Mouse (Mus musculus) brain, embryonic 14.5 days (tissue): ENCODE results near the gene Cd5l. TPM values are rescaled to one million over a fixed set of nuclear protein-coding genes. Genes with fewer than 3 reads are reported as not detected.

Source experiments
- DNase-seq: peaks from one replicate; pipeline ENCODE4 v3.0.0-alpha.2; 2011; ENCODE audit warnings: low read depth
- CTCF ChIP-seq: fragments of 200-500 bp; IDR thresholded peaks from 2 replicates; pipeline ENCODE4 v1.5.1; 2012; ENCODE audit warnings: inconsistent platforms, mild to moderate bottlenecking, moderate library complexity, borderline replicate concordance; ENCODE audit not compliant: insufficient read depth, insufficient read length; ENCODE audit errors: extremely low read depth
- POLR2A ChIP-seq: fragments of 200-500 bp; IDR thresholded peaks from 2 replicates; pipeline ENCODE4 v1.6.1; 2012; ENCODE audit warnings: mild to moderate bottlenecking, inconsistent platforms, borderline replicate concordance; ENCODE audit not compliant: poor library complexity, insufficient read depth, insufficient read length, severe bottlenecking; ENCODE audit errors: extremely low read depth
- polyA plus RNA-seq: library from polyadenylated mRNA; depleted of rRNA; stranded (reverse); fragments of >200 nt; gene quantifications from 2 replicates; pipeline ENCODE4 v1.2.3, GENCODE M21; 2012; rRNA removed

Cd5l gene
- polyA plus RNA-seq, 1 experiment, result 0.36 TPM

DNA sequence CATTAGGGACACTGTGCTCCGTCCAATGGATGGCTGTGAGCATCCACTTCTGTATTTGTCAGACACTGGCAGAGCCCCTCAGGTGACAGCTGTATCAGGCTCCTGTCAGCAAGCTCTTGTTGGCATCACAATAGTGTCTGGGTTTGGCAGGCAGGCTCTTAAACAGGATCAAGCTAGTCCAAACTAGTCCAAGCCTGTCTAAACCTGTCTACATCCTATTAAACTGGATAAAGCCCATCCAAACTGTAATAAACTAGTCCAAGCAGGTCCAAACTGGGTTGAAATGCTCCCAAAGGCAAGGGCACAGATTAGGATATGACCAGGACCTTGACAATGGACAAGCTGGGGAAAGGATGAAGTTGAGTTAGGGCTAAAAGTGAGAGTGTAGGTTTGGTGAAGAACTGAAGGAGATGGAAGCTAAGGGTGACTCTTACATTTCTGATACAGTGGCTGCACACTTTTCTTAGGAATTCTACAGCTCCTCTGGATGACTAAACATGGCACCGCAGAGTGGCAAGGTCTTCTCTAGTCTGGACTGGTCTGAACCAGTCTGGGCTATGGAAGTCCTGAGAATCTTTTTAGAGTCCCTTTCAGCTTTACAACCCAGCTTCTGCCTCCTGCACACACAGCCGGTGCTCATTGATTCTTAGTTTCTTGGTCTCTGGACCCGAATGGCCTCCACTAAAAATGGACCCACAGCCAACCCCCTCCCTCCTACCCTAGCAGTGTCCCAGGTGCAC lies 51.7 kb downstream of the Cd5l start:
- no peak for TF ChIP-seq CTCF
- TF ChIP-seq POLR2A, result no peak
- DNase-seq, result peak; percentile 36

DNA sequence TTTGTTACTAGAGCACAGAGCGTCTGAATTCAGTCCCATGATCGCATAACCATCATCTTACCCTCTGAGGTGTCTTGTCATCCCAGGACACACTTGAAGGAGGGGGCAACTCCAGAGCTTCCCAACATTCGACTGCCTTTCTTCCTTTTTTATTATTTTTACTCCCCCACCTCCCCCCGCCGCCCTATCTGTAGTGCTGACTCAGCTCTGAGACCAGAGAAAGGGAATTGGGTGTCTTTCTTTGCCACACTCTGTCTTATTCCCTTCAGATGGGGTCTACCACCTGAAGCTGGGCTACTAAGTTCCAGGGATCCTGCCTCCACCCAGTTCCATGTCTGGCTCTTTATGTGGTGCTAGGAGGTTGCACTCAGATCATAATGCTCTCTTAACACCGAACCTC lies 52.9 kb downstream of the Cd5l start:
- no peak for DNase-seq

GRCm38 (mm10) chr3:87411150-87411549 lies 53.5 kb downstream of the Cd5l start:
- peak; percentile 63 for DNase-seq
- TF ChIP-seq POLR2A (no peak), CTCF (peak; percentile 91)

More for the DNA sequence above, 52.9 kb downstream of the Cd5l start:
- TF ChIP-seq POLR2A (no peak), CTCF (no peak)

DNA sequence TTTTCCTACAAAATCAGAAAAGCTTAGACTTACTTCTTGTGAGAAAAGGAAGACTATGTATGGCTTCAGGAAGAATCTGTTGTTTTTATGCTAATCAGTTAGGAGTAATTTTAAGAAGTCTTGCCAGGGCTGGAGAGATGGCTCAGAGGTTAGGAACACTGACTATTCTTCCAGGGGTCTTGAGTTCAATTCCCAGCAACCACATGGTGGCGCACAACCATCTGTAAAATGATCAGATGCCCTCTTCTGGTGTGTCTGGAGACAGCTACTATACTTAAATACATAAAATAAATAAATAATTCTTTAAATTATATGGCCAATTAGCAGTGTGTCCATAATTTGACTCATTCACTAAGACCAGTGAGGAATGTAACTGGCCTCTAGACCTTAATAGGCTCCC lies 63.0 kb downstream of the Cd5l start:
- no peak for DNase-seq
- no peak for TF ChIP-seq CTCF
- TF ChIP-seq POLR2A, result no peak

Other genes with a start within 250 kb of the Cd5l start
- gene Kirrel, start 183.1 kb upstream of the Cd5l start, polyA plus RNA-seq, result 19.3 and 22.9 TPM in 2 replicates
- 5.9 and 8.9 TPM in 2 replicates for gene Fcrls, start 94.1 kb upstream of the Cd5l start, polyA plus RNA-seq
- 0.07 TPM in 1 of 2 replicates, not detected in the other for gene Fcrl1, start 18.5 kb downstream of the Cd5l start, polyA plus RNA-seq
- gene Fcrl5, start 77.9 kb downstream of the Cd5l start, polyA plus RNA-seq, result not detected in 2 replicates
- 11.6 and 12.0 TPM in 2 replicates for gene Etv3, start 167.5 kb downstream of the Cd5l start, polyA plus RNA-seq